Mouse (Mus musculus) right cerebral cortex, postnatal 25 days (tissue): ENCODE measurements around the gene Rbbp4.

Experiments used
- DNase-seq: peaks from one replicate; pipeline ENCODE4 v3.0.0; 2022

Rbbp4 gene

GRCm38 (mm10) chr4:129351111-129351510, 15.9 kb upstream of the Rbbp4 start:
- peak; percentile 65 for DNase-seq

- DNase-seq = peak; percentile 34
Observed at GRCm38 (mm10) chr4:129350644-129351043, 15.5 kb upstream of the Rbbp4 start.

- DNase-seq = peak; percentile 44
Observed at GRCm38 (mm10) chr4:129346481-129347154, 11.4 kb upstream of the Rbbp4 start.

GRCm38 (mm10) chr4:129342705-129343104, 7.5 kb upstream of the Rbbp4 start:
- DNase-seq = no peak

- DNase-seq = no peak
Observed at GRCm38 (mm10) chr4:129341888-129342287, 6.7 kb upstream of the Rbbp4 start.

GRCm38 (mm10) chr4:129339743-129340142, 4.6 kb upstream of the Rbbp4 start:
- DNase-seq = no peak

- DNase-seq = no peak
Observed at GRCm38 (mm10) chr4:129336291-129336690, 1.1 kb upstream of the Rbbp4 start.

GRCm38 (mm10) chr4:129334677-129335215, 424 bp downstream of the Rbbp4 start:
- DNase-seq = no peak

- no peak for DNase-seq
Observed at GRCm38 (mm10) chr4:129332846-129333245, 2.3 kb downstream of the Rbbp4 start.

- no peak for DNase-seq
Observed at GRCm38 (mm10) chr4:129326191-129326590, 9.0 kb downstream of the Rbbp4 start.

- no peak for DNase-seq
Observed at GRCm38 (mm10) chr4:129324756-129325155, 10.4 kb downstream of the Rbbp4 start.

GRCm38 (mm10) chr4:129323491-129323890, 11.7 kb downstream of the Rbbp4 start:
- no peak for DNase-seq

- DNase-seq = no peak
Observed at GRCm38 (mm10) chr4:129322042-129322441, 13.1 kb downstream of the Rbbp4 start.

- no peak for DNase-seq
Observed at GRCm38 (mm10) chr4:129320876-129321275, 14.3 kb downstream of the Rbbp4 start.

- DNase-seq = no peak
Observed at GRCm38 (mm10) chr4:129313886-129314285, 21.3 kb downstream of the Rbbp4 start.

GRCm38 (mm10) chr4:129307936-129308335, 27.2 kb downstream of the Rbbp4 start:
- no peak for DNase-seq

GRCm38 (mm10) chr4:129304306-129304705, 30.9 kb downstream of the Rbbp4 start:
- DNase-seq = no peak

- DNase-seq = no peak
Observed at GRCm38 (mm10) chr4:129303816-129304215, 31.4 kb downstream of the Rbbp4 start.

GRCm38 (mm10) chr4:129303401-129303800, 31.8 kb downstream of the Rbbp4 start:
- DNase-seq = no peak

- no peak for DNase-seq
Observed at GRCm38 (mm10) chr4:129299121-129299520, 36.0 kb downstream of the Rbbp4 start.

GRCm38 (mm10) chr4:129297724-129298123, 37.4 kb downstream of the Rbbp4 start:
- peak; percentile 48 for DNase-seq

- no peak for DNase-seq
Observed at GRCm38 (mm10) chr4:129296066-129296465, 39.1 kb downstream of the Rbbp4 start.

- DNase-seq = no peak
Observed at GRCm38 (mm10) chr4:129295188-129295587, 40.0 kb downstream of the Rbbp4 start.

- no peak for DNase-seq
Observed at GRCm38 (mm10) chr4:129293702-129294101, 41.5 kb downstream of the Rbbp4 start.

GRCm38 (mm10) chr4:129292831-129293230, 42.3 kb downstream of the Rbbp4 start:
- DNase-seq = no peak
